Mouse (Mus musculus): ENCODE results near the gene Tmem156.

Tmem156 gene

DNA sequence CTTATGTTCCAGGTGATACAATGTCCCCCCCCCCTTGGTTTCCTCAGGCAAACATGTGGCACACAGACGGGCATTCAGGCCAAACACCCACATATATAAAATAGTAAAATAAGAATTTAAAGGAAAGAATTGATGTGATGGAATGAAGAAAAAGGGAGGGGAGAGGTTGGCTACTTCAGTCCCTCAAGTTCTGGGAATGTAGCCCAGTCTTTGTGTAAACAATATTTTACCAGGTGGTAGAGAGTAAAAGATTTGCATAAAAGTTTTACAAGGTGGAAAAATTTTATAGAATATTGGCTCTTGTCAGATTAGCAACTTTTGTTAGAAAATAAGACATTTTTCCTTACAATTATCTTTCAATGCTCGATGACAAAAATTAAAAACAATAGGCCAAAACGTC lies 4.9 kb upstream of the Tmem156 start:
- DNase-seq (ENCODE audit: low spot score), result no peak

DNA sequence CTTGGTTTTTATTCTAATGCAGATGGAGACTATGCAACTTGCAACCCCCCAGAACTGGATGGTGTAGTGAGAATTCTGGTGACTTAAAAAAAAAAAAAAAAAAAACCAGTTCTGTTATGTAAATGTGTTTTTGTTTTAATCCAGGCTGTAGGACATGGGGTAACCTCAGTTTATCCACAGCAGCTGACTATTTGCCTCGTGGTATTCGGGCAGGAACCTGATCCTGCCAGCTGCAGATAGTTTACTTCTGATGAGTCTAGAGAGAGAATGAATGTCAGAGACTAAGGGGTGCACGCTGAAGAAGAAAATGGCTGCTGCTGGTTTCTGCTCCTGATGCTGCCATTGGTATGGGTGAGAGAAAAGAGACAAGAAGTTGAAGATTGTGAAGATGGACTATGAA lies 4.2 kb upstream of the Tmem156 start:
- no peak for DNase-seq (ENCODE audit: low spot score)

DNA sequence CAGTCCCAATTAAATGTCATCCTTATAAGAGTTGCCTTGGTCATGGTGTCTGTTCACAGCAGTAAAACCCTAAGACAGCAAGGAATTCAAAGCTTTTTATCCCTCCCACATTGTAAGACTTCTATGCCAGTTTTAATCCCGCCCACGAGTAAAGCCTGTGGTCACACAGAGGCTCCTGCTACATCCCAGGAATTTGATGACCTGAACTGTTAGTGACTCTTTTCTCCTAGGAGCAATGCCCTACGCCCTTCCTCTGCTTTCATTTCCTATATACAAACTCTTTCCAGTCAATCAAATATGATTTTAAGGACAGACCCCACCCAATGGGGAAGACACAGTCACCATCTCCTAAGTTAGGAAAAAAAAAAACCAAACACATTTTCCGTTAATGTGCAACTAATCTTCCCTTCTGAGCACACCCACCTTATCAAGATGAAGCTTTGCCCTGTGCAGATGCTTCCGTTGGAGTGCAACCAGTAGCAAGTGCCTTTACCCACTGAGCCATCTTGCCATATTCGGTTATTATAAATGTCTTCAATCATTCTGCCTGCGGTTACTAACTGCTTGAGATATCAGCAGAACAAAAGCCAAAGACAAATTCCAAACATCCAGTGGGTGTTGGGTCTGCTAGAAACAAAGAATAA lies 3.1 kb upstream of the Tmem156 start:
- DNase-seq (ENCODE audit: low spot score), result no peak

DNA sequence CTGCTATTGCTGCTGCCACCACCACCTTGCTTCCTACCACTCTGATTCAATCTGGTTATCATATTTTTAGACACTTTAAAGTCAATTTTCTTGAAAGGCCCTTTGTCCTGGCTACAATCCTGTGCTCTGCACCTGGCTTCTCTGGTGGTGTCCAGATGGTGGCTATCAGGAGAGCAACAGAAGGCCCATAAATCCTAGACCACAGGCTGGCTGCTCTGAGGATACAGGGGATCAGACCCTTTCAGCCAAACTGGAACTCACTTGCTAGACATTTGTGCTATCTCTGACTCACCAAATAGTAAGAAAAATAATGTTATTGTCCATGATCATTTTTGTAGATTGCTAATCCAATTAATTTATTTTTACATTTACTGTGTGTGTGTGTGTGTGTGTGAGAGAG lies 1.8 kb upstream of the Tmem156 start:
- no peak for DNase-seq (ENCODE audit: low spot score)

DNA sequence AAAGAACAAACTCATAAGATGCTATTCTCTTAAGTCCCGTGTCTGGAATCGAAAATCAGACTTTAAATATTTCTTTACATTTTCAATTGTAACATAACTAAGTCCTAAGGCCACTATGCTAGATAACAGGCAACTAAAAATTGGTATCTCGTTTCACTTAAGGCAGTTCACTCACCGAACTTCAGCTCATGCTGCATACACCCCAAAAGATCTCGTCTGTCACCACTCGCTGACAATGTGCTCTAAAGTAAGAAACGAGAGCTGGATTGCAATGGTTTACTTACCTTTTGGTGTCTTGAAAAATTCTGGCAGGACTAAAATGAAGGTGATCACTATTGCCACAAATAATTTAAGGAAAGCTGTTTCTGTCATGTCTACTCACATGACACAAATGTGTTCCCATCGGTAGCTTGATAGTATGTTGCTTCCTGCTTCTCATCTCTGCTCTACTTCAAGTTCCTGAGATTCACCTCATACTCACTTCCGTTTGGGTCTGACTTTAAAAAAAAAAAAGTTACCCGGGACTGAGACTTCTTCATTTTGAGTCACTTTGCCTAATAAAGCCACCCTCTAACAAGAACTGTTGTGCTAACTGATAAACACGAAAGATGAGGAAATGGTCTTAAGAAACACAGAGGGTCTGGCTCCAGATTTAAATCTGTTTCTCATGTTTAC lies 611 bp downstream of the Tmem156 start:
- no peak for DNase-seq (ENCODE audit: low spot score)

DNA sequence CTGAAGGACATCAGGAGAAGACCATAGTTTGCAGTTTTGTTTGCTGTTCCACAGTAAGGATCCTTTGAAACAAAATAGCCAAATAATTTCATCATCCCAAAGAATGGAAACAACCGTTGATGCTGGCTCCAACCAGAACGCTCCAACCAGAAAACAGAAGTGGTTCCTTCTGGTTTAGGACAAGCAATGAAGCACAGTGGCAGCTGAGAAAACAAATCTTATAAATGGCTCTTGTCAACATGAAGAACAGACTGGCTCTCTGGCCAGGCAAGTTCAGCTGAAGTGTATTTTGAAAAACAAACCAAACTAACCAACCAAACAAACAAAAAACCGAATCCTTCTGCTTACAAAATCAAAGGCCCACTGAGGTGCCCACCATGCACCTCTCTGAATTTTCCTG lies 2.2 kb downstream of the Tmem156 start:
- no peak for DNase-seq (ENCODE audit: low spot score)

DNA sequence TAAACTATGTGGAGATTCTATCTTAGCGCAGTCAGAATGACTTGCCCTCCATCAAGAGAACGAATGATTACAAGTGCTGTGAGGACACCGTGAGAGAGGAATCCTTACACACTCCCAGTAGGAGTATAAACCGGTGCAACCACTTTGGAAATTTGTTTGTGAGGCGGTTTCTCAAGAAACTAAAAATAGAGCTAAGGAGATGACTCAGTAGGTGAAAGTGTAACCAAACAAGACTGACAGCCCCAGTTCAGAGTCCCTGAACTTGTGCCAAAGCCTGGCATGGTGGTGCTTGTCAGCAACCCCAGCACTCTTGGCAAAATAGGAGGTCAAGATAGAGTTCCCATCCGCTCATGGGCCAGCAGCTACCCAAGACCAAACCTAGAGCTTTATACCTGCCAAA lies 5.4 kb downstream of the Tmem156 start:
- peak; percentile 20 for DNase-seq (ENCODE audit: low spot score)

DNA sequence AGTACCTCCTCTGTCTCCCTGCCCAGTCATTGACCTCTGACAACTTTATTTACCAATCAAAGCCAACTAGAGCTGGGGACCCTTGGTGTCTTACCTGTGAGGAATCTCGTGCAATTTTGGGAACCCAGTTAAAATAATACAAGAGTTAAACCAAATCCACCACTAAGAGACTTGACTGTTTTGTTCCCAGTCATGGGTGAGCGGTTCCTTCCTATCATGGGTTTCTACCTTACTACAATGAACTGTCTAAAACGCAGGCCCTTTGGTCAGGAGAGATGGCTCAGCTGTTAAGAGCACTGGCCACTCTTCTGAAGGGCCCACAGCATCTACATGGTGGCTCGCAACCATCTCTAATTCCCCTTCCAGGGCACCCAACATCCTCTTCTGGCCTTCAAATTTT lies 10.1 kb downstream of the Tmem156 start:
- DNase-seq (ENCODE audit: low spot score), result no peak

DNA sequence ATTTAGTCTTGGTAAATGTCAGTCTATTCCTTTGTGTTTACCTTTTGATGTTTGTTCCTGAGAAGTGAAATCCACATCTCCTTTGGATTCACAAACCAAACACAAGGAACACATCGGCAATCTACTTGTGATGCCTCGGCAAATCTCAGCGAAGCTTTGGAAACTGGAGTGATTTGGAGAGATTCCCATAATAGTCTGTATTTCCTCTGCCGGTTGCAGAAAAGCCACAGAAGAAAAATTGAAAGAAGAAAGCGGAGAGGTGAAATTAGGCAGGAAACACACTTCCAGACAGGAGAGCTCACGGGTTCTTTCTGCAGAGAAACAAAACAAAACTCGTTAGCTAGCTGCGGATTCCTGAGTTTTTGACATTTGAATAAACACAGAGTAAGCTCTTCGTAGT lies 12.1 kb downstream of the Tmem156 start:
- no peak for DNase-seq (ENCODE audit: low spot score)

DNA sequence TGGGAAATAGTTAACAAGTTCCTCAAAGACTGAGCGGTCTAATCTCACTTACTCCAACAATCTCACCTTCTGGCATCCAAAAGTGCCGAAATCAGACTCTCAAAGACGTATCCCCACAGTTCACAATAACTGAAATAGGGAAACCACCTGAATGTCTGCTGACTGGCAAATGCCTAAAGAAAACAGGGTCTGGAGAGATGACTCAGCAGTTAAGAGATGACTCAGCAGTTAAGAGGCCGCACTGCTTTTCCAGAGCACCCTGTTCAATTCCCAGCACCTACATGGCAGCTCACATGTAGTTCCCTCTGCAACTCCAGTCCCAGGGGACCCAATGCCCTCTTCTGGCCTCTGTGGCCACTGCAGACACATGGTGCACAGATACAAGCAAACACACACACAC lies 13.9 kb downstream of the Tmem156 start:
- DNase-seq (ENCODE audit: low spot score), result no peak

DNA sequence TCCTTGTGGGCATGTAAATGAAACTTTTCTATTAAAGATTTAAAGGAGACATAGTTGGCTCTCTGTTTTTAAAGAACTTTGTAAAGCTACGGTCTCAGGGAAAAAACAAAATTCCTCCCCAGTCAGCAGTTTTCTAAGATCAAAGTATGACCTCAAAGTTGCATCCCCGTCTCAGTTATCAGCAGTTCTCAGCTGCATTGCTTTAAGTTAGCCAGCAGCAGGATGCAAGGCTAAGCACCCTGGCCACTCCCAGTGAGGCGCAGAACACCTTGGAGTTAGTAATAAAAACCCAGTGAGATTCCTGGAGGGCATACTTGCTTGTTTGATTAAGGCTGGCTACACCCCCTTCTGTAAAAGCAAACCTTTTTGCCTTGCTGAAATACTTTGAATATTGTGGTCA lies 15.2 kb downstream of the Tmem156 start:
- no peak for DNase-seq (ENCODE audit: low spot score)

DNA sequence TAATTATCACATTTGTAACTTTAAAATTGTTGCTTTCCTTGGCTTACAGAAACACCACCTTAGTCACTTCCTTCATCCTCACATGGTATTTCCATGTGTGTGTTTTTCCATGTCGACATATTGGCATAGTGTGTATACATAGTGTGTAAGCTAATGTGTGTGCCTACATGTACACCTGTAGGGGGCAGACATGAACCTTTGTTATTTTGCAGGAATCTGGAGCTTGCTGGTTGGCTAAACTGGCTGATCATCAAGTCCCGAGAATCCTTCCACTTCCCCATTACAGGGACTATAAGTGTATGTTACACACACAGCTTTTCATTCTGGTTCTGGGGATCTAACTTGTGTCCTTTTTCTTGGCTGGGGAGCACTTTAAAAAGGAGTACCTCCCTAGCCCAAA lies 15.8 kb downstream of the Tmem156 start:
- DNase-seq (ENCODE audit: low spot score), result no peak

DNA sequence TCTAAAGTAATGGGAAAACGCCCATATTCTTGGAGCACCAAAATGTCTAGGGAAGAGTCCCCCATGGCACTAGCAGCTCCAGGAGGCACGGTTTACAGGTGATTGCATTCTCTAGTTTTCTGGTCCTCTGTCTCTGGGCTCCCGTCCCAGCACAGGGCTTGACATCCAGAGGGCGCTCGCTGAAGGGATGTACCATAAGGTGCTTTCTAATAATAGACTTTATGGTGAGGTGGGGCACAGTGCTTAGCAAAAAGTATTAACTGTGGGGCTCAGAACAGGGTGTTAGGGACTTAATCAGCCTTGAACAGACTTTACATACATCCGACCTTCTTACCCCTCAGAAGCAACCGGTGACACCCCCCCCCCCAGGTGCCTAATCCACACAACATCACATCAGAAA lies 17.2 kb downstream of the Tmem156 start:
- no peak for DNase-seq (ENCODE audit: low spot score)

DNA sequence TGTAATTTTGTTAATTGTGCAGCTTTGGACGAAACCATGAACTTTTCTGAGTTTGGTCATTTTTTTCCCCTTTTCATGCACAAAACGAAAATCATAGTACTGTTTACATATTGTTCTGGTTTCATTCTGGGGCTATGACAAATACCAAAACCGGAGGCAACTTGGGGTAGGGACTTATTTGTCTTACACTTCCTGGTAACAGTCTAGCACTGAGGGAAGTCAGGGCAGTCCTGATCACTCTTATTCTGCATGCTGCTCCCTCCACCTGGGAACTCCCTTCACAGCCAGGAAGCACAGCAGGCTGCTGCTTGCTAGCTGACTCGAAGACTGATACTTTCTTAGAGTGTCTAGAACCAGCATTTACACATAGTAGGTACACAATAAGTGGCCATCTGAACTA lies 18.7 kb downstream of the Tmem156 start:
- DNase-seq (ENCODE audit: low spot score), result no peak

DNA sequence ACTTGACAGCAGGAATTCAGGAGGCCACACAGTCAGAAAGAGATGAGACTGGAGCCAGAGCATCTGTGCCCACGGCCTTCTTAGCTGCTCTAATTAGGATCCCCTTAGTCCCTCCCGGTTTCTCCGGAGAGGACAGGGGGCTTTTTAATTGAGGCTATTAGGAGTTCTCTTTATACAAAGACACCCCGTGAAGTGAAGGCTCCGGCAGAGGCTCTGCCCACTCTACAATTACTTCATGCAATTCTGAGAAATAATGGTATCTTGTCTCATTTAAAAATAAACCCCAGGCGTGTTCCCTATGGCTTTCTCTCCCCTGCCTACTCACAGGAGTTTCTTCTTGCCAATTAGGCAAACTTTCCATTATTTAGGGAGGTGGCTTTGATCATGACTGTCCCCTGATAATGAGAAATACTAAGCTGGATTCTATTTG lies 20.2 kb downstream of the Tmem156 start:
- no peak for DNase-seq (ENCODE audit: low spot score)

DNA sequence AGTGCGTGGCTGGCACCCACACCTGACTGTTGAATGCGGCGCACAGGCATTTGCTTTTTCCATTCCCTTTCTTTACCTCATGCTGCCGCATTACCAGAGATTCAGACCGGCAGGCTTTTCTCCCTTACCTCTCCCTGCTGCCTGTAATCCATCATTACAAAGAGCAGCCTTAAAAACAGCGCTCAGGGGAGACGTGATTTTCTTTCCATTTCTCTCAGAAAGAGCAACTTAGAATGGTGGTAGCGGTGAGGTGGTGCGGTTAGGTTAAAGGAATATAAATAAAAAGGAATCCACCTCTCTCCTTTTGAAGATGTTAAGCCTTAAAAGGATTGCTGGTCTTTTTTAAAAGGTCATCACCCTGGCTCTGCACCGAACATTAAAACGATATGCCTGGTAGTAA lies 22.1 kb downstream of the Tmem156 start:
- no peak for DNase-seq (ENCODE audit: low spot score)

DNA sequence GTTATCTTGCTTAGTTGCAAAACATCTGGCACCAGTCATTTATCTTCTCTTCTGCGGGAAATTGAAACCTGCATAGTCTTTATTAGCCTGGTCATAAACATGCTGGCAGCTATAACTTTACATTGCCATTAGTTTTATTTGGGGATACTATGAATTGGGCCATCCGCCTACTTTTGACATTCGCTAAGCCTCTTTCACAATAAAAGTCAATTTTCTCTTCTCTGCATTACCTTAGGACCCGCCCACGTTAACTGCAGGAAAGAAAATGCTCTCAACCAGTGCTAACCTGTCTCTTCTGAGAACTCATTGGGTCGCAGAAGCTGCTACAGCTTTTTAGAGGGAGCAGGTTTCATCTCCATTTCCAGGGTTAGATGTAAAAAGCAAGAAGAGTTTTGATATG lies 23.8 kb downstream of the Tmem156 start:
- no peak for DNase-seq (ENCODE audit: low spot score)

DNA sequence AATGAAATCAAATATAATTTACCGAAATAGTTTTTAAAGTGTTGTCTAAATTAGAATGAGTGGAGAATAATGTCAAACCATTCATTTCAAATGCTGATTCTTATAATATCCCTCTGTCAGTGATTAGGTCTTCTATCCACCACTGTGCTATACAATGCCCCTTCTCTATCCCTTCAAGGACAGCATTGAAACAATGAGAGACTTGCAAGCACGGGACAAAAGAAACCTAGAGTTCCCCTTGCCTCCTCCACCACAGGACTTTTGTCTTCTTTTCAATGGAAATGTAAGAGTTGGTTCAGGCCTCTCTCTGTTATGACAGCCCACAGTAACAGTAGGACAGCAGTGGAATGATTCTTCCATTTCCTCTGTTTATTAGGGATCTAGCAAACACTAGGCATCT lies 28.7 kb downstream of the Tmem156 start:
- DNase-seq (ENCODE audit: low spot score), result no peak

DNA sequence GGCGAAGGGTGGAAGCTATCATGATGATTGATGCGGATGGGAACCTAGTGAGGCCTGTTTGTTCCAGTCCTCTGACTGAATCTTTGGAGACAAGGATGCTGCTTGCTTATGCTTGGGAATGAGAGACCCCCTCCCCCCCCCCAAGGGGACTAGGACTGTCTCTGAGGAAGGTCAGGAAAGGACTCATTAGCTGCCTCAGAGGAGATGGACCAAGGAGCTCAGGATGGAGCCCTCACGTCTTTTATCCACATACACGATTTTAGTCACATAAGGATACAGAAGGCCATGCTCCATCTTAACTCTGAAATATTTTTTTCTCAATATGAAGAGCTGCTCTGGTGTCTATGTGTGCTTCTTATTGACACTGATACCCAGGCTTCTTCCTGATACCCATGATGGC lies 29.7 kb downstream of the Tmem156 start:
- DNase-seq (ENCODE audit: low spot score), result no peak

DNA sequence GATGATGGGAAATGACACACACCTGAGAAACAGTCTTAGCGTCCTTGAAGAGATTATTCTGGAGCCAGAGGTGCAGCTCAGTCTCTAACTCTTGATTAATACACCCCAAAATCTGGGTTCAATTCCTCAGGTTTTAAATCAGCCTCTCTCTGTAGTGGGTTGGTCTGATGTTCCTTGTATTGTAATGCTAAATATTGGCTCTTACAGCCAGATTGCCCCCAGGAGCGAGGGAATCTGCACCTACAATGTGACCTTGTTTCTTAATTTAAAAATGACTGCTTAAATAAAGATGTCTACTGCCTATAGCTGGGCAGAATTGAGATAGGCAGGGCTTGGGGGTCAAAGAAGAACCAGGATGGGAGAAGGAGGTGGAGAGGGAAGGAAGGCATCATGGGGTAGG lies 32.1 kb downstream of the Tmem156 start:
- DNase-seq (ENCODE audit: low spot score), result no peak

DNA sequence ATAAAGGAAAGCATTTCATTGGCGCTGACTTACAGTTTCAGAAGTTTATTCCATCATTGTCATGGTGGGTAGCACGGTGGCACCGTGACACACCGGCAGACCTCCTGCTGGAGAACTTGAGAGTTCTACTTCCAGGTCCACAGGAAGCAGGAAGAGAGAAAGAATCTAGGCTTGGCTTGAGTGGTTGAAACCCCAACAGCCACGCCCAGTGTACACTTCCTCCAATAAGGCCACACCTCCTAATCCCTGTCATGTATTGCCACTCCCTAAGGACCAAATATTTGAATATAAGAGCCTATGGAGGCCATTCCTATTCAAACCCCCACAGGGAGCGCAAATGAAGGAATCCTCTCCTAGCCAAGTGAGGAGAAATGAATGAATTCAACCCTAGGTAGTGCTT lies 34.3 kb downstream of the Tmem156 start:
- DNase-seq (ENCODE audit: low spot score), result no peak

DNA sequence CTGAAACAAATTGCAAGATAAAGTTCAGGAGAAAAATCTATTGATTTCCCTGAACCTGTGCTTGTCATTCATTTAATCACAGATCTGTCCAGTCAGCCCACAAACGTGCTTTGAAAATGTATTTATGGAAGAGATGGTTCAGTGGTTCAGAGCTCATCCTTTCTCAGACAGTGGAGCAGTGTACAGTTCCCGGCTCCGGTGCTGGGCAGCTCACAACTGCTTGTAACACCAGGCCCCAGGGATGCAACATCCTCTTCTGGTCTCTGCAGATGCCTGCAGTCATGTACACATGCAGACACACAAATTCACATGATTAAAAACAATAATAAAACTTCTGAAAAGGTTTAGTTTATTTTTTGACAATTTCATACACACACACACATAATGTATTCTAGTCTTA lies 40.4 kb downstream of the Tmem156 start:
- DNase-seq (ENCODE audit: low spot score), result no peak

DNA sequence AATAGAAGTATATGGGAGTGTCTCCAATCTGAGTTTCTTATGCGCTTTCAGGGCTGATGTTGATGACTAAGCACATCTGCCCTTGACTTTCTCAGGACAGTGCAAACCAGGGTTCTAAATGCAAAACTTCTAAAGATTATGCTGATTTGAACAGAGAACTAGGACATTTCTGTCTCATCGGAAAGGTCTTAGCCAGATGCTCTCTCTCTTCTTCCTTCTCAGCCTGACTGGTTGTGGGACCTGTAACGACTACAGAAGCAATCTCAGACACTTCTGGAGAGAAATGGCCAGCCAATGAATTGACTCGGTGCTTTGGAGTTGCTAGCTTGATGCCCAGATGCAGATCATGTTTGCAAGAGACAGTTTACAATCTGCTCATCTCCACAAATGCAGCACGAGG lies 42.1 kb downstream of the Tmem156 start:
- no peak for DNase-seq (ENCODE audit: low spot score)

DNA sequence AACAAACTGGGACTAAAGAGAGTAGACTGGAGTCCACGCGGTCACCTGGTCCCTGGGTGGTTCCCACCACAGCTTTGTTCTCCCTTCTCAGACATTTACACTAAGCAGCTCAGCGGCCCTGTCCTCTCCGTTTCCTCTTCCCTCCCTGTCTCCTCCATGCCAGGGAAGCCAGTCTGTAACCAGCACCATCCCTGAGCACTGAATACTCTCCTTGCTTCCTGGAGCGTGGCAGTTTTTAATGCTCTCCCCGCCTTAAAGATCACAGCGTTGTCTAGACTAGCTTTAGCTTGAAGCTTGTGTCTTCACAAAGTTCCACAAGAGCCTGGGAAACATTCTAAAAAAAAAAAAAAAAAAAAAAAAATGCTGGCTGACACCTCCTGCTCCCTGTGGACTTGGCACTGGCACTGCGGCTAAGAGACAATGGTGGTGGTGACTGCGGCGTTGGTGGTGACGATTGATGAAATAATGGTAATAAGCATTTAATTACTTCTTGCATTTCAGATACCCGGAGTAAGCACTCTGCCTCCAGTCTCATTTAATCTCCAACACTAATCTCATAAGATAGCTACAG lies 44.6 kb downstream of the Tmem156 start:
- DNase-seq (ENCODE audit: low spot score), result no peak

Data from testis, postnatal 14 days (tissue).